Mouse (Mus musculus) spleen, adult 2 months (tissue): ENCODE data around the gene Apc2.

Experiments
- CTCF ChIP-seq: fragments of 200-500 bp; IDR thresholded peaks from 2 replicates; pipeline ENCODE4 v1.5.1; 2011; ENCODE audit warnings: mild to moderate bottlenecking, inconsistent platforms; ENCODE audit not compliant: insufficient read depth, insufficient read length, insufficient replicate concordance; ENCODE audit errors: extremely low read depth
- POLR2A ChIP-seq: fragments of 200-500 bp; IDR thresholded peaks from 2 replicates; pipeline ENCODE4 v1.6.1; 2011; ENCODE audit warnings: low read depth, low read length, inconsistent platforms

GRCm38 (mm10) chr10:80300672-80301181 is 5.0 kb downstream of the Apc2 start:
- TF ChIP-seq CTCF (no peak), POLR2A (no peak)
